Comparison of ENCODE assay signal across 24 mouse cellular contexts in genomic region chr3:88713709-88714108, GRCm38 (mm10). TPM values are rescaled to one million over a fixed set of nuclear protein-coding genes. Genes with fewer than 3 reads are reported as not detected.
DNase-seq lines count a peak whose midpoint lies in the region; ATAC-seq and TF ChIP-seq lines count a peak whose summit lies in the region.
"Had no signal": no experiment of that assay in that cellular context is flagged by ENCODE, and none has a peak within 500 bp of the region (broad histone marks: within the 10 kb centered on the region; RNA-seq: fewer than 3 reads in every experiment).

No protein-coding gene starts in this region.

- no peak for TF ChIP-seq CTCF in CH12.LX (conservative IDR thresholded peaks at IDR 0.05 in 1 of 2, IDR thresholded peaks at IDR 0.05 in 1 of 2; ENCODE audit: low read depth in 2 of 2, low read length in 2 of 2)

- H3K9me3 ChIP-seq in heart, embryonic 10.5 days = no peaks in the 10 kb centered on the region
- H3K9me3 ChIP-seq in heart, embryonic 11.5 days (replicated peaks; ENCODE audit: control insufficient read depth, low read length) = no peaks in the 10 kb centered on the region
- H3K9me3 ChIP-seq in CH12.LX (replicated peaks; ENCODE audit: low read length) = no peaks in the 10 kb centered on the region
- H3K9me3 ChIP-seq in kidney, embryonic 15.5 days (replicated peaks) = no peaks in the 10 kb centered on the region
- H3K9me3 ChIP-seq: embryonic facial prominence, embryonic 13.5 days; embryonic facial prominence, embryonic 15.5 days; forebrain, embryonic 10.5 days; forebrain, embryonic 12.5 days had no signal

- dilution Hi-C loops in CH12.LX (cut with MboI; ENCODE audit: extremely low pct_ligation_motif_present, extremely low pct_unique_long_range_greater_than_20kb, low sequenced_read_pairs) = no loop called here

- no peaks in the 10 kb centered on the region for H3K27me3 ChIP-seq in heart, embryonic 10.5 days (ENCODE audit: insufficient read depth, poor library complexity, severe bottlenecking)
- no peaks in the 10 kb centered on the region for H3K27me3 ChIP-seq in heart, embryonic 11.5 days (ENCODE audit: control insufficient read depth, insufficient read depth, low read length)
- H3K27me3 ChIP-seq in CH12.LX (replicated peaks) = no peaks in the 10 kb centered on the region
- H3K27me3 ChIP-seq in kidney, embryonic 15.5 days = no peaks in the 10 kb centered on the region
- H3K27me3 ChIP-seq: embryonic facial prominence, embryonic 13.5 days; embryonic facial prominence, embryonic 15.5 days; forebrain, embryonic 12.5 days had no signal

- no peak for TF ChIP-seq RAD21 in CH12.LX (IDR thresholded peaks at IDR 0.05; ENCODE audit: low read depth, low read length)

- H3K4me2 ChIP-seq in heart, embryonic 11.5 days = no peak overlapping the region
- no peak overlapping the region for H3K4me2 ChIP-seq in CH12.LX (ENCODE audit: insufficient read depth, low read depth, poor library complexity, severe bottlenecking)
- no peak overlapping the region for H3K4me2 ChIP-seq in kidney, embryonic 15.5 days
- H3K4me2 ChIP-seq: embryonic facial prominence, embryonic 13.5 days; embryonic facial prominence, embryonic 15.5 days; forebrain, embryonic 12.5 days had no signal

- H3K4me3 ChIP-seq in heart, embryonic 10.5 days = no peak overlapping the region
- H3K4me3 ChIP-seq in heart, embryonic 11.5 days (ENCODE audit: low read depth, low read length) = no peak overlapping the region
- H3K4me3 ChIP-seq in CH12.LX (replicated peaks in 1 of 3; ENCODE audit: low read depth in 2 of 3, low read length in 2 of 3, poor library complexity in 1 of 3) = no peak overlapping the region
- H3K4me3 ChIP-seq in kidney, embryonic 15.5 days (replicated peaks) = no peak overlapping the region
- H3K4me3 ChIP-seq: embryonic facial prominence, embryonic 13.5 days; embryonic facial prominence, embryonic 15.5 days; erythroblast, embryonic 14.5 days; forebrain, embryonic 10.5 days; forebrain, embryonic 12.5 days had no signal

- TF ChIP-seq EP300 in CH12.LX (IDR thresholded peaks at IDR 0.05; ENCODE audit: low read length) = no peak

- 91% methylated on average over 4 of the region's 4 CpGs for WGBS in heart, embryonic 10.5 days
- 86% methylated on average over 4 of the region's 4 CpGs for WGBS in heart, embryonic 11.5 days (ENCODE audit: insufficient replicate concordance)
- 93% methylated on average over 4 of the region's 4 CpGs for WGBS in kidney, embryonic 15.5 days

- peaks cover 57% of the 10 kb centered on the region for H3K36me3 ChIP-seq in heart, embryonic 10.5 days
- peaks cover 33% of the 10 kb centered on the region for H3K36me3 ChIP-seq in heart, embryonic 11.5 days (ENCODE audit: control insufficient read depth, insufficient read depth, low read length)
- peaks cover 35 to 59% of the 10 kb centered on the region in 2 experiments for H3K36me3 ChIP-seq in CH12.LX (replicated peaks in 1 of 2; ENCODE audit: control insufficient read depth in 1 of 2, insufficient read depth in 1 of 2, low read length in 1 of 2)
- H3K36me3 ChIP-seq in kidney, embryonic 15.5 days = peaks cover 64% of the 10 kb centered on the region

- ATAC-seq in heart, embryonic 11.5 days (replicated peaks; ENCODE audit: insufficient number of reproducible peaks, low FRiP score, low TSS enrichment) = no peak
- no peak for ATAC-seq in kidney, embryonic 15.5 days (replicated peaks; ENCODE audit: low FRiP score)
- ATAC-seq: CD4-positive, CD25-positive, alpha-beta regulatory T cell, adult 4 months; forebrain, embryonic 14.5 days; forebrain, embryonic 16.5 days had no signal

- in situ Hi-C loops in CH12.LX (cut with MboI; ENCODE audit: low pct_ligation_motif_present, low pct_unique_long_range_greater_than_20kb, low sequenced_read_pairs) = no loop called here

- H3K79me2 ChIP-seq in CH12.LX (replicated peaks; ENCODE audit: control insufficient read depth, extremely low read depth, insufficient read depth, poor library complexity, severe bottlenecking) = no peaks in the 10 kb centered on the region

- peaks cover 10% of the 10 kb centered on the region for H3K4me1 ChIP-seq in heart, embryonic 10.5 days
- peaks cover 10% of the 10 kb centered on the region for H3K4me1 ChIP-seq in heart, embryonic 11.5 days (ENCODE audit: control insufficient read depth, insufficient read depth, low read length)
- H3K4me1 ChIP-seq in CH12.LX (ENCODE audit: control insufficient read depth in 1 of 2, insufficient read depth in 2 of 2) = peaks cover 0 to 30% of the 10 kb centered on the region in 2 experiments; a peak in 2 of 4 replicates
- peaks cover 12% of the 10 kb centered on the region for H3K4me1 ChIP-seq in kidney, embryonic 15.5 days

- no peak overlapping the region for H3K27ac ChIP-seq in heart, embryonic 10.5 days
- H3K27ac ChIP-seq in heart, embryonic 11.5 days (ENCODE audit: low read depth, low read length) = no peak overlapping the region
- H3K27ac ChIP-seq in CH12.LX (ENCODE audit: insufficient read depth, low read depth) = no peak overlapping the region
- H3K27ac ChIP-seq in kidney, embryonic 15.5 days = no peak overlapping the region
- H3K27ac ChIP-seq: embryonic facial prominence, embryonic 13.5 days; embryonic facial prominence, embryonic 15.5 days; forebrain, embryonic 10.5 days; forebrain, embryonic 12.5 days had no signal

- DNase-seq in heart, embryonic 10.5 days (ENCODE audit: low spot score) = peak; percentile 19
- DNase-seq in CH12.LX (ENCODE audit: extremely low read depth) = no peak
- peak; percentile 25 for DNase-seq in MEL-GATA-1-ER (ENCODE audit: extremely low read depth, low read depth)
- DNase-seq: adrenal gland, adult 2 months; adrenal gland, postnatal 10 days; adrenal gland, postnatal 25 days; B cell, adult 2 months; cerebellum, adult 11 months; cerebellum, adult 18-20 months; cerebellum, adult 8-10 months; cerebellum, adult 9-11 months; cerebellum, postnatal 14 days; cerebellum, postnatal 36 days; embryo, embryonic 11 days had no signal

- H3K9ac ChIP-seq in heart, embryonic 11.5 days (ENCODE audit: low read depth, low read length) = no peak overlapping the region
- H3K9ac ChIP-seq in CH12.LX (ENCODE audit: insufficient read depth, low read depth) = no peak overlapping the region
- no peak overlapping the region for H3K9ac ChIP-seq in kidney, embryonic 15.5 days
- H3K9ac ChIP-seq: embryonic facial prominence, embryonic 13.5 days; embryonic facial prominence, embryonic 15.5 days; forebrain, embryonic 12.5 days had no signal

- no peak for TF ChIP-seq POLR2A in CH12.LX (IDR thresholded peaks at IDR 0.05; ENCODE audit: low read depth, low read length)

TF ChIP-seq in CH12.LX, 34 proteins besides CTCF, POLR2A, EP300 and RAD21:
- TF ChIP-seq CHD1 (IDR thresholded peaks at IDR 0.05; ENCODE audit: low read depth, low read length) (no peak), RCOR1 (conservative IDR thresholded peaks at IDR 0.05; ENCODE audit: low read depth, low read length) (no peak), TBP (conservative IDR thresholded peaks at IDR 0.05; ENCODE audit: low read depth, low read length) (no peak), ZMIZ1 (IDR thresholded peaks at IDR 0.05; ENCODE audit: low read depth, low read length) (0 out of 2 replicates have a peak, but pooled peaks have one; percentile 5)
TF ChIP-seq in CH12.LX: peak in this region for 1.

RNA-seq across cellular contexts. Expression of gene Rit1, which starts 2.9 kb away (rescaled TPM):
- 40.5 and 42.5 TPM in 2 replicates for polyA plus RNA-seq in heart, embryonic 10.5 days (2016; fragmentation: Nextera tagmentation; extraction: Ambion mirVana)
- 49.7 and 50.4 TPM in 2 replicates for polyA plus RNA-seq in heart, embryonic 11.5 days (2014; fragmentation: Nextera tagmentation; extraction: Ambion mirVana)
- total RNA-seq in CH12.LX (2012; rRNA removed) = 21.4 and 23.7 TPM in 2 replicates
- 28.7 and 29.1 TPM in 2 replicates for total RNA-seq in CH12.LX (2014; rRNA removed)
- polyA plus RNA-seq in CH12.LX (2012; ENCODE audit: insufficient read length, low read depth) = 18.4 and 20.6 TPM in 2 replicates
- 46.7 and 50.4 TPM in 2 replicates for polyA plus RNA-seq in kidney, embryonic 15.5 days (2015; fragmentation: Nextera tagmentation; extraction: Ambion mirVana)

RNA-seq across cellular contexts. Expression of gene Khdc4, which starts 28.1 kb away (rescaled TPM):
- polyA plus RNA-seq in heart, embryonic 10.5 days (2016; fragmentation: Nextera tagmentation; extraction: Ambion mirVana) = 73.3 and 87.3 TPM in 2 replicates
- 68.2 and 69.8 TPM in 2 replicates for polyA plus RNA-seq in heart, embryonic 11.5 days (2014; fragmentation: Nextera tagmentation; extraction: Ambion mirVana)
- total RNA-seq in CH12.LX (2012; rRNA removed) (35.2 and 40.2 TPM in 2 replicates), CH12.LX (2014; rRNA removed) (56.6 and 58.6 TPM in 2 replicates)
- 53.6 TPM in 2 replicates for polyA plus RNA-seq in CH12.LX (2012; ENCODE audit: insufficient read length, low read depth)
- polyA plus RNA-seq in kidney, embryonic 15.5 days (2015; fragmentation: Nextera tagmentation; extraction: Ambion mirVana) = 95.1 and 102 TPM in 2 replicates
